In the genomic region with DNA sequence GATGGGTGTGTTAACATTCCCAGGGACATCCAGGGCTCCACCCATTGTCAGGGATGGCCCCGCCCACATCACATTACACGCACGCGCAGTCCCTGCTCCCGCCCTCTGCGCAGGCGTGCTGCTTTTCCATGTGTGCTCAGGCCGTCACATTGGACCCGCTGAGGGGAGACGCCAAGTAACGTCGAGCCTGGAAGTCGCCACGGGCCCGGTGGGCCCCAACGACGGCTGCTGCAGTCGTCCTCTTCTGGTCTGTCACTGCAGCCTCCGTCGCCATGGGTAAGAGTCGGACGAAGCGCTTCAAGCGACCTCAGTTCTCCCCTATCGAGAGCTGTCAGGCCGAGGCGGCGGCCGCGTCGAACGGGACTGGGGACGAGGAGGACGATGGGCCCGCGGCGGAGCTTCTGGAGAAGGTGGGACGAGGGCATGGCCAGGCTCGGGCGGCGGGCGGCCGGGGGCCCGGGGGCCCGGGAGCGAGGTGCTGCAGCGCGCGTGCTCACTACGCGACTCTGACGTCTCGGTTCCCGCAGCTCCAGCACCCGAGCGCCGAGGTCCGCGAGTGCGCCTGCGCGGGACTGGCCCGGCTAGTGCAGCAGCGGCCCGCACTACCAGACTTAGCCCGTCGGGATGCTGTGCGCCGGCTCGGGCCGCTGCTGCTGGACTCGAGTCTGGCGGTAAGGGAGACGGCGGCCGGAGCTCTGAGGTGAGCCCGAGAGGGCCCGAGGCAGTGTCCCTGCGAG, we compare ENCODE assay signal across 8 mouse cellular contexts. TPM values are rescaled to one million over a fixed set of nuclear protein-coding genes. Genes with fewer than 3 reads are reported as not detected.
DNase-seq lines count a peak whose midpoint lies in the region; ATAC-seq and TF ChIP-seq lines count a peak whose summit lies in the region.

A gene (plus strand): TSS at position 108 of the 737 bp plus-strand sequence.

- H3K9ac ChIP-seq in CH12.LX (ENCODE audit: insufficient read depth, low read depth) = peak within 1 kb of the TSS; percentile 86
- H3K9ac ChIP-seq in forebrain, embryonic 12.5 days = peak within 1 kb of the TSS; percentile 73
- H3K9ac ChIP-seq in heart, postnatal 0 days (replicated peaks; ENCODE audit: low read depth, low read length) = peak within 1 kb of the TSS; percentile 83
- peak within 1 kb of the TSS; percentile 80 for H3K9ac ChIP-seq in liver, embryonic 16.5 days (ENCODE audit: low read depth, low read length)
- H3K9ac ChIP-seq in neural tube, embryonic 13.5 days = peak within 1 kb of the TSS; percentile 87

- dilution Hi-C loops in CH12.LX (cut with MboI; ENCODE audit: extremely low pct_ligation_motif_present, extremely low pct_unique_long_range_greater_than_20kb, low sequenced_read_pairs) = no loop called here

- H3K27me3 ChIP-seq in CH12.LX (replicated peaks) = no peaks in the 10 kb centered on the region
- H3K27me3 ChIP-seq in forebrain, embryonic 12.5 days = no peaks in the 10 kb centered on the region
- no peaks in the 10 kb centered on the region for H3K27me3 ChIP-seq in heart, postnatal 0 days (ENCODE audit: control insufficient read depth, insufficient read depth, low read length)
- H3K27me3 ChIP-seq in liver, embryonic 16.5 days (ENCODE audit: control insufficient read depth, insufficient read depth, low read depth, low read length) = no peaks in the 10 kb centered on the region
- no peaks in the 10 kb centered on the region for H3K27me3 ChIP-seq in neural tube, embryonic 13.5 days
- H3K27me3 ChIP-seq in testis, adult 2 months (ENCODE audit: control insufficient read depth, insufficient read depth, low read length) = no peaks in the 10 kb centered on the region

- H3K27ac ChIP-seq in CH12.LX (ENCODE audit: insufficient read depth, low read depth) = peak within 1 kb of the TSS; percentile 52
- H3K27ac ChIP-seq in forebrain, embryonic 12.5 days = peak within 1 kb of the TSS; percentile 89
- H3K27ac ChIP-seq in heart, postnatal 0 days (ENCODE audit: low read depth) = peak within 1 kb of the TSS; percentile 94
- H3K27ac ChIP-seq in liver, embryonic 16.5 days (ENCODE audit: low read length) = peak within 1 kb of the TSS; percentile 85
- H3K27ac ChIP-seq in neural tube, embryonic 13.5 days (replicated peaks) = peak within 1 kb of the TSS; percentile 96
- H3K27ac ChIP-seq in testis, adult 2 months (ENCODE audit: control insufficient read depth, insufficient read depth, low read depth, low read length) = peak within 1 kb of the TSS; percentile 59

- ATAC-seq in forebrain, embryonic 12.5 days (ENCODE audit: low FRiP score) = peak; percentile 98
- peak; percentile 98 for ATAC-seq in heart, postnatal 0 days (ENCODE audit: insufficient read depth, low read depth)
- peak; percentile 95 for ATAC-seq in liver, embryonic 16.5 days (ENCODE audit: low read depth)
- peak; percentile 99 for ATAC-seq in neural tube, embryonic 13.5 days (ENCODE audit: low read depth)

- peaks cover 6 to 29% of the 10 kb centered on the region in 2 experiments for H3K4me1 ChIP-seq in CH12.LX (ENCODE audit: control insufficient read depth in 1 of 2, insufficient read depth in 2 of 2)
- H3K4me1 ChIP-seq in forebrain, embryonic 12.5 days = peaks cover 16% of the 10 kb centered on the region
- 0 out of 2 replicates have a peak, but pooled peaks cover 11% of the 10 kb centered on the region for H3K4me1 ChIP-seq in heart, postnatal 0 days (ENCODE audit: control insufficient read depth, insufficient read depth)
- H3K4me1 ChIP-seq in liver, embryonic 16.5 days (ENCODE audit: control insufficient read depth, low read depth, low read length) = peaks cover 11% of the 10 kb centered on the region
- H3K4me1 ChIP-seq in neural tube, embryonic 13.5 days (replicated peaks) = peaks cover 24% of the 10 kb centered on the region
- H3K4me1 ChIP-seq in testis, adult 2 months (ENCODE audit: control insufficient read depth, insufficient read depth, low read length) = no peaks in the 10 kb centered on the region; the same call in 1 of the 2 replicates

- TF ChIP-seq CTCF in CH12.LX (conservative IDR thresholded peaks at IDR 0.05 in 1 of 2, IDR thresholded peaks at IDR 0.05 in 1 of 2; ENCODE audit: low read depth in 2 of 2, low read length in 2 of 2) = no peak
- TF ChIP-seq CTCF in heart, postnatal 0 days (IDR thresholded peaks at IDR 0.05; ENCODE audit: low read depth) = no peak
- no peak for TF ChIP-seq CTCF in testis, adult 2 months (IDR thresholded peaks at IDR 0.05; ENCODE audit: control insufficient read depth, insufficient read depth, insufficient replicate concordance, low read depth, low read length)

- peak; percentile 95 for TF ChIP-seq POLR2A in CH12.LX (IDR thresholded peaks at IDR 0.05; ENCODE audit: low read depth, low read length)
- TF ChIP-seq POLR2A in testis, adult 2 months (IDR thresholded peaks at IDR 0.05; ENCODE audit: control insufficient read depth, low read depth, low read length) = peak; percentile 90

- no peak for TF ChIP-seq EP300 in CH12.LX (IDR thresholded peaks at IDR 0.05; ENCODE audit: low read length)
- TF ChIP-seq EP300 in heart, postnatal 0 days (IDR thresholded peaks at IDR 0.05; ENCODE audit: low read depth) = no peak

- in situ Hi-C loops in CH12.LX (cut with MboI; ENCODE audit: low pct_ligation_motif_present, low pct_unique_long_range_greater_than_20kb, low sequenced_read_pairs) = no loop called here

- H3K4me2 ChIP-seq in CH12.LX (ENCODE audit: insufficient read depth, low read depth, poor library complexity, severe bottlenecking) = peak within 1 kb of the TSS; percentile 92
- peak within 1 kb of the TSS; percentile 61 for H3K4me2 ChIP-seq in forebrain, embryonic 12.5 days
- peak within 1 kb of the TSS; percentile 87 for H3K4me2 ChIP-seq in heart, postnatal 0 days (ENCODE audit: low read depth, low read length)
- peak within 1 kb of the TSS; percentile 92 for H3K4me2 ChIP-seq in liver, embryonic 16.5 days (ENCODE audit: low read depth, low read length)
- peak within 1 kb of the TSS; percentile 81 for H3K4me2 ChIP-seq in neural tube, embryonic 13.5 days

- under 1% methylated on average over 72 of the region's 79 CpGs for WGBS in forebrain, embryonic 12.5 days
- under 1% methylated on average over 73 of the region's 79 CpGs for WGBS in heart, postnatal 0 days
- under 1% methylated on average over 79 of the region's 79 CpGs for WGBS in liver, embryonic 16.5 days (ENCODE audit: insufficient replicate concordance)
- under 1% methylated on average over 79 of the region's 79 CpGs for WGBS in neural tube, embryonic 13.5 days

- peaks cover 28% of the 10 kb centered on the region for H3K79me2 ChIP-seq in CH12.LX (replicated peaks; ENCODE audit: control insufficient read depth, extremely low read depth, insufficient read depth, poor library complexity, severe bottlenecking)

- H3K9me3 ChIP-seq in CH12.LX (replicated peaks; ENCODE audit: low read length) = no peaks in the 10 kb centered on the region
- no peaks in the 10 kb centered on the region for H3K9me3 ChIP-seq in forebrain, embryonic 12.5 days
- H3K9me3 ChIP-seq in heart, postnatal 0 days (replicated peaks; ENCODE audit: control insufficient read depth, low read length) = no peaks in the 10 kb centered on the region
- no peaks in the 10 kb centered on the region for H3K9me3 ChIP-seq in liver, embryonic 16.5 days (replicated peaks; ENCODE audit: control insufficient read depth, low read length)
- H3K9me3 ChIP-seq in neural tube, embryonic 13.5 days = no peaks in the 10 kb centered on the region

- peak within 1 kb of the TSS; percentile 83 to 89 (median 87) for H3K4me3 ChIP-seq in CH12.LX (replicated peaks in 1 of 3; ENCODE audit: low read depth in 2 of 3, low read length in 2 of 3, poor library complexity in 1 of 3)
- H3K4me3 ChIP-seq in forebrain, embryonic 12.5 days (replicated peaks) = peak within 1 kb of the TSS; percentile 76
- H3K4me3 ChIP-seq in heart, postnatal 0 days (ENCODE audit: low read depth, low read length) = peak within 1 kb of the TSS; percentile 90
- peak within 1 kb of the TSS; percentile 89 for H3K4me3 ChIP-seq in liver, embryonic 16.5 days (ENCODE audit: low read depth, low read length)
- peak within 1 kb of the TSS; percentile 81 for H3K4me3 ChIP-seq in neural tube, embryonic 13.5 days
- peak within 1 kb of the TSS; percentile 82 for H3K4me3 ChIP-seq in testis, adult 2 months (ENCODE audit: control insufficient read depth, low read depth, low read length)

- TF ChIP-seq RAD21 in CH12.LX (IDR thresholded peaks at IDR 0.05; ENCODE audit: low read depth, low read length) = no peak

- DNase-seq in CH12.LX (ENCODE audit: extremely low read depth) = peak; percentile 89
- peak; percentile 82 for DNase-seq in c-Kit-positive CD71-positive TER-119-negative erythroid progenitor cells, embryonic 14.5 days (ENCODE audit: low read depth)
- DNase-seq in heart, postnatal 0 days (ENCODE audit: low spot score) = peak; percentile 92
- DNase-seq in kidney, postnatal 4 days = peak; percentile 97 to 98

- peaks cover 25 to 69% of the 10 kb centered on the region in 2 experiments for H3K36me3 ChIP-seq in CH12.LX (replicated peaks in 1 of 2; ENCODE audit: control insufficient read depth in 1 of 2, insufficient read depth in 1 of 2, low read length in 1 of 2)
- H3K36me3 ChIP-seq in forebrain, embryonic 12.5 days (replicated peaks) = peaks cover 53% of the 10 kb centered on the region
- peaks cover 44% of the 10 kb centered on the region for H3K36me3 ChIP-seq in heart, postnatal 0 days (replicated peaks; ENCODE audit: control insufficient read depth, insufficient read depth, low read length)
- peaks cover 13% of the 10 kb centered on the region for H3K36me3 ChIP-seq in liver, embryonic 16.5 days (ENCODE audit: control insufficient read depth, insufficient read depth)
- H3K36me3 ChIP-seq in neural tube, embryonic 13.5 days = peaks cover 56% of the 10 kb centered on the region
- H3K36me3 ChIP-seq in testis, adult 2 months (ENCODE audit: control insufficient read depth, insufficient read depth, low read length) = peaks cover 2% of the 10 kb centered on the region; the same call in 1 of the 2 replicates

TF ChIP-seq in CH12.LX, 34 proteins besides CTCF, POLR2A, EP300 and RAD21 (continues in another document):
- TF ChIP-seq MXI1 (IDR thresholded peaks at IDR 0.05; ENCODE audit: low read depth, low read length) (peak; percentile 96), ZNF384 (IDR thresholded peaks at IDR 0.05; ENCODE audit: low read depth, low read length) (no peak), NELFE (IDR thresholded peaks at IDR 0.05; ENCODE audit: low read depth, low read length) (peak; percentile 96), ZC3H11A (IDR thresholded peaks at IDR 0.05; ENCODE audit: low read depth, low read length) (no peak)

RNA-seq across cellular contexts. Expression of the gene that starts here (rescaled TPM):
- total RNA-seq in CH12.LX (2012; rRNA removed) = 46.6 and 60.8 TPM in 2 replicates
- 126 TPM in 2 replicates for total RNA-seq in CH12.LX (2014; rRNA removed)
- polyA plus RNA-seq in CH12.LX (2012; ENCODE audit: insufficient read length, low read depth) = 84.9 and 92.6 TPM in 2 replicates
- polyA plus RNA-seq in forebrain, embryonic 12.5 days (2016; fragmentation: Nextera tagmentation; extraction: Ambion mirVana) = 43.3 and 43.7 TPM in 2 replicates
- 16.0 and 22.6 TPM in 2 replicates for total RNA-seq in heart, postnatal 0 days (2014; rRNA removed; ENCODE audit: low replicate concordance)
- 17.7 and 20.6 TPM in 2 replicates for polyA plus RNA-seq in heart, postnatal 0 days (2015; fragmentation: Nextera tagmentation; extraction: Ambion mirVana)
- 15.8 and 16.9 TPM in 2 replicates for polyA plus RNA-seq in liver, embryonic 16.5 days (2015; fragmentation: Nextera tagmentation; extraction: Ambion mirVana)
- 36.2 and 41.8 TPM in 2 replicates for polyA plus RNA-seq in neural tube, embryonic 13.5 days (2015; fragmentation: Nextera tagmentation; extraction: Ambion mirVana)
- 5.3 TPM in 2 replicates for polyA plus RNA-seq in testis, adult 2 months (2012; rRNA removed)

Comparison
In these comparisons a context has a peak if more than half of its experiments do, and no peak if none do; other contexts are left out.
1. Peak in every context shown above with its lines: DNase-seq, ATAC-seq, H3K4me3 ChIP-seq and H3K27ac ChIP-seq.